Mouse (Mus musculus): ENCODE measurements at regions not wholly inside any gene's neighbourhood (a gene's known extent, or its start where the extent isn't known, plus 50 kb on each side); places are given as distances from the start of the nearest gene placed in this dataset.

- no peak for DNase-seq (ENCODE audit: low read depth, low spot score)
These were observed 79.6 kb upstream of the Foxn3 start for GRCm38 (mm10) chr12:99643016-99643415.

- DNase-seq (ENCODE audit: low read depth, low spot score) = no peak
These were observed 78.9 kb upstream of the Foxn3 start for GRCm38 (mm10) chr12:99642131-99642895.

GRCm38 (mm10) chr12:99641278-99641677 lies 77.9 kb upstream of the Foxn3 start:
- no peak for DNase-seq (ENCODE audit: low read depth, low spot score)

- DNase-seq (ENCODE audit: low read depth, low spot score) = peak; percentile 19
These were observed 77.1 kb upstream of the Foxn3 start for GRCm38 (mm10) chr12:99640214-99641151.

- DNase-seq (ENCODE audit: low read depth, low spot score) = peak; percentile 7
These were observed 76.4 kb upstream of the Foxn3 start for GRCm38 (mm10) chr12:99639847-99640213.

- no peak for DNase-seq (ENCODE audit: low read depth, low spot score)
These were observed 75.7 kb upstream of the Foxn3 start for GRCm38 (mm10) chr12:99639118-99639517.

- DNase-seq (ENCODE audit: low read depth, low spot score) = no peak
These were observed 74.6 kb upstream of the Foxn3 start for GRCm38 (mm10) chr12:99637986-99638385.

- peak; percentile 25 for DNase-seq (ENCODE audit: low read depth, low spot score)
These were observed 72.9 kb upstream of the Foxn3 start for GRCm38 (mm10) chr12:99636234-99636633.

GRCm38 (mm10) chr12:99635361-99635760 lies 72.0 kb upstream of the Foxn3 start:
- DNase-seq (ENCODE audit: low read depth, low spot score) = no peak

GRCm38 (mm10) chr12:99634726-99635125 lies 71.3 kb upstream of the Foxn3 start:
- no peak for DNase-seq (ENCODE audit: low read depth, low spot score)

- no peak for DNase-seq (ENCODE audit: low read depth, low spot score)
These were observed 70.3 kb upstream of the Foxn3 start for GRCm38 (mm10) chr12:99633678-99634077.

GRCm38 (mm10) chr12:99632988-99633387 lies 69.6 kb upstream of the Foxn3 start:
- DNase-seq (ENCODE audit: low read depth, low spot score) = no peak

- no peak for DNase-seq (ENCODE audit: low read depth, low spot score)
These were observed 66.2 kb upstream of the Foxn3 start for GRCm38 (mm10) chr12:99629606-99630005.

- no peak for DNase-seq (ENCODE audit: low read depth, low spot score)
These were observed 65.0 kb upstream of the Foxn3 start for GRCm38 (mm10) chr12:99628421-99628820.

- DNase-seq (ENCODE audit: low read depth, low spot score) = peak; percentile 95
These were observed 64.5 kb upstream of the Foxn3 start for GRCm38 (mm10) chr12:99627898-99628231.

GRCm38 (mm10) chr12:99627201-99627897 lies 64.0 kb upstream of the Foxn3 start:
- no peak for DNase-seq (ENCODE audit: low read depth, low spot score)

- DNase-seq (ENCODE audit: low read depth, low spot score) = no peak
These were observed 62.8 kb upstream of the Foxn3 start for GRCm38 (mm10) chr12:99626147-99626546.

- DNase-seq (ENCODE audit: low read depth, low spot score) = no peak
These were observed 61.7 kb upstream of the Foxn3 start for GRCm38 (mm10) chr12:99625094-99625493.

- no peak for DNase-seq (ENCODE audit: low read depth, low spot score)
These were observed 58.9 kb upstream of the Foxn3 start for GRCm38 (mm10) chr12:99622238-99622637.

GRCm38 (mm10) chr12:99617241-99617804 lies 53.9 kb upstream of the Foxn3 start:
- no peak for DNase-seq (ENCODE audit: low read depth, low spot score)

GRCm38 (mm10) chr12:99614420-99614819 lies 51.0 kb upstream of the Foxn3 start:
- no peak for DNase-seq (ENCODE audit: low read depth, low spot score)

Data from ZHBTc4 (cell line).